Mouse (Mus musculus) kidney, adult 9 months (tissue): ENCODE results near the gene Clpx.
A peak's percentile ranks its signal among the peaks of the same experiment; 100 is the strongest.

Source experiments
- DNase-seq: peaks from one replicate; pipeline ENCODE4 v3.0.0; 2022

Clpx gene

GRCm38 (mm10) chr9:65347112-65347850, 53.2 kb downstream of the Clpx start:
- no peak for DNase-seq

- DNase-seq = no peak
These were observed 59.2 kb downstream of the Clpx start for GRCm38 (mm10) chr9:65353251-65353650.

DNA sequence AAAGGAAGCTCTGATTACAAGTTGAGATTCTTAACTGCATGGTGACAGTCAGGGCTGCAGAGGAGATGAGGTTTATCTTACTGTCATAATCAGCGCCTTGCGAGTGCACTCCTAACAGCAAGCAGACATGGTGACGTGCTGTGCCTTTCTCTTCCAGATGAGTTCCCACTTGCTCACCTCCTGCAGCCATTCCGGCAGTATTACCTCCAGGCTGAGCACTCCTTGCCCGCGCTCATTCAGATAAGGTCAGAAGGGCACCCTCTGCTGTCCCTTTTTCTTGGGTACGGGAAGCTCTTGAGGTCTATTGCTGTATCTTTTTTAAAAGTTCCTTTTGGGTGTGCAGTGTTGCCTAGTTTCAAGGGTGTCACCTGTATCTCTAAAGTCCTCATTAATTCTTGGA, 62.5 kb downstream of the Clpx start:
- DNase-seq = no peak

DNA sequence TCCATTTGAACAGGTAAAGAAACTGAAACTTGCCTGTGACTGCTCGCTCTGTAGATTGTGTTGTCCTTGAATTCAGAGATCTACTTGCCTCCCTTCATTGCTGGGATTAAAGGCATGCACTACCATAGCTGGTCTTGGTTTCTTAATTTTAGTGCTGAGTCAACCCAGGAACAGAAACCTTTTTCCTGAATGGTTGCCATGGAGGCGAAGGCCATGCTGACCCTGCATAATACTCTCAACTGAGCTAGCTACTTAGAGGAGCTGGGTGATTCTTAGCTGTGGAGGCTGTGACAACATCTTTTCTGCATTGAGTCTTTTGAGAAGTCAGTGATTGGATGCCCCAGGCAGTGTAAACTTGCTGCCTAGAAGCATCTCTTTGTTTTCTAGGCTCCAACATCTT, 62.9 kb downstream of the Clpx start:
- DNase-seq = peak; percentile 25

GRCm38 (mm10) chr9:65358956-65359480, 65.0 kb downstream of the Clpx start:
- DNase-seq = no peak

GRCm38 (mm10) chr9:65360641-65361448, 66.8 kb downstream of the Clpx start, which contains the start of gene Ubap1l:
Gene Ubap1l, plus strand, starts transcription at chr9:65361041.
- peak; percentile 74 for DNase-seq

GRCm38 (mm10) chr9:65363684-65364083, 69.6 kb downstream of the Clpx start:
- no peak for DNase-seq

- DNase-seq = no peak
These were observed 71.7 kb downstream of the Clpx start for GRCm38 (mm10) chr9:65365721-65366120.

DNA sequence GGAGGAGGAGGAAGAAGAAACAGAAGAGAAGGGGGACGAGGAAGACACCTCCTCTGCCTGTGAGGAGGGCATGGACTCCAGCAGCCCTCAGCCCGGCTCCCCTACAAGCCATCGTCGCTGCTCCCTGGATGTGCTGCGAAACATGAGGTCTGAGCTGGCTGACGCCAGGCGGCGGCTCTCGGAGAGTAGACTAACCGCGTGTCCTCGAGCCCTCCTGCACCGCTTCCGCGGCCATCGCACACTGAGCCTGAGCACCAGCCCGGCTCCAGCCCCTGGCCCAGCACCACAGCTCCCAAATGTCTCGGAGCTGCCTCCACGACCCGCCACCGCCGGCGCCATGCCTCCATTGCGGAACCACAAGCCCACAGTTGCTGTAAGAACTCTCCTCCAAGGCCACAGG, 77.7 kb downstream of the Clpx start:
- DNase-seq = no peak

DNA sequence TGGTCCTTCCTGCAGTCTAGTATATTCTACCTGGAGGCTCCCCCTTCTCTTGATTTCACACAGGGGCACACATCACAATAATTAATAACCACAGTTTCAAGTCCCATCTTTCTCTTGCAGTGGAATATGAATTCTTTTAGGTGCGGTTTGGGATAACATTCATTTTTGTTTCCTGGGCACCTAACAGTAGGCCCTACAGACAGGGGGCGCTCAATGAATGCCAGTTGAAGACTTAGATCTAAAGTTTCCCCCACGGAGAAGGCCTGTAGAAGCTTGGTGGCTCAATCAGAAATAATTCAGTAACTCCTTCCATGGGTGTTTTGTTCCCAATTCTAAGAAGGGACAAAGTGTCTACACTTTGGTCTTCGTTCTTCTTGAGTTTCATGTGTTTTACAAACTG, 78.4 kb downstream of the Clpx start:
- DNase-seq = peak; percentile 59

GRCm38 (mm10) chr9:65374468-65375162, 80.6 kb downstream of the Clpx start:
- no peak for DNase-seq

GRCm38 (mm10) chr9:65375163-65375934, 81.3 kb downstream of the Clpx start:
- no peak for DNase-seq
